Mouse (Mus musculus): ENCODE measurements around the gene Krt33b. TPM values are rescaled to one million over a fixed set of nuclear protein-coding genes. Genes with fewer than 3 reads are reported as not detected.
A peak's percentile ranks its signal among the peaks of the same experiment; 100 is the strongest.

Gene Krt33b
- not detected in 2 replicates for polyA plus RNA-seq (2014; fragmentation: Nextera tagmentation; extraction: Ambion mirVana)

DNA sequence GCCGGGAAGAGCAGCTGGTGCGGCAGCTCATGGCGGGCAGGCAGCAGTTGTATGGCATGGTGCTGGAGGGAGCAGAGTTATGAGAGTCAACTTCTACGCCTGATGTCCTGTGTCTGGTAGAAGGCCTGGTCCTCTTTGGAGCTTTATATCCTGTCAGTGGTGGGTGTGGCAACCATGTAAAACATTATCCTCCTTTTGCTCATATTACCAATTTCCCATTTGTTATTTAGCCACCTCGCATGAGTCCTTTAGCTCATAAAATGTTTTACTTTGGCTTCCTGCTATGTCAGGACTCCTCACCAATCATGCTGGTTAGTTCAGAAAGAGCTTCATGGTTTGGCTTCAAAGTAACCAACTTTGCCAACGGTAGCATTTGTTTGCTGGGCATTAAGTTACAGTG is at the start of gene Krt33b:
TSS of gene Krt33b (minus strand) at position 101 of the 400 bp plus-strand sequence.
- 83% methylated on average over 6 of the region's 6 CpGs for WGBS
- Histone ChIP-seq H3K36me3 (ENCODE audit: control insufficient read depth, insufficient read depth, low read length) (no peaks in the 10 kb centered on the region), H3K9me3 (ENCODE audit: control insufficient read depth, low read length) (no peaks in the 10 kb centered on the region), H3K4me2 (replicated peaks; ENCODE audit: low read depth, low read length) (no peak within 1 kb of the TSS), H3K4me1 (replicated peaks; ENCODE audit: control insufficient read depth, insufficient read depth, low read length) (no peaks in the 10 kb centered on the region), H3K27me3 (ENCODE audit: control insufficient read depth, insufficient read depth, low read length) (no peaks in the 10 kb centered on the region), H3K27ac (ENCODE audit: low read depth, low read length) (no peak within 1 kb of the TSS), H3K4me3 (ENCODE audit: low read depth, low read length) (no peak within 1 kb of the TSS), H3K9ac (ENCODE audit: low read depth, low read length) (no peak within 1 kb of the TSS)
- no peak for ATAC-seq (ENCODE audit: low FRiP score)
- DNase-seq (ENCODE audit: low spot score) = no peak

DNA sequence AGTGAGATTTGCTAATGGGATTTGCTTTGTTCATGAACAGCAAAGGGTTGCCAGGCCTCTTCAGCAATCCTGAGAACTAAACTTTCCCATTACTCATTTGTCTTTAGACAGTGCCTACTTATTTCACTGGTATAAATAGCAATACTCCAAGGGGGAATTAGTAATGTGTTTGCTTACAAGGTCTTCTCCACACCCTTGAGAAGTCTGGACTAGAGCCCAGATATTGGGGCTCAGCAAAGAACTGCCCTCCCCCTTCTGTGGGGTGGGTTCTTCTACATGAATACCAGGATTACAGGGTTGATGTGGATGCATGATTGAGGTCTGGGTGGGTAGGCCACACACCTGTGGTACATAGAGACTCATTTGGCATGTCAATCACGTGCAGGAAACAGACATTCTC is 44.2 kb upstream of the Krt33b start:
- no peaks in the 10 kb centered on the region for H3K36me3 ChIP-seq (ENCODE audit: control insufficient read depth, insufficient read depth, low read length)
- ATAC-seq (ENCODE audit: low FRiP score) (no peak), DNase-seq (ENCODE audit: low spot score) (no peak)
- H3K27ac ChIP-seq (ENCODE audit: low read depth, low read length) = no peak overlapping the region
- H3K27me3 ChIP-seq (ENCODE audit: control insufficient read depth, insufficient read depth, low read length) = no peaks in the 10 kb centered on the region
- no peak overlapping the region for H3K4me2 ChIP-seq (replicated peaks; ENCODE audit: low read depth, low read length)
- H3K4me1 ChIP-seq (replicated peaks; ENCODE audit: control insufficient read depth, insufficient read depth, low read length) = no peaks in the 10 kb centered on the region
- no peak overlapping the region for H3K9ac ChIP-seq (ENCODE audit: low read depth, low read length)
- no peak overlapping the region for H3K4me3 ChIP-seq (ENCODE audit: low read depth, low read length)
- WGBS = 70% methylated on average over 1 of the region's 1 CpGs
- no peaks in the 10 kb centered on the region for H3K9me3 ChIP-seq (ENCODE audit: control insufficient read depth, low read length)

DNA sequence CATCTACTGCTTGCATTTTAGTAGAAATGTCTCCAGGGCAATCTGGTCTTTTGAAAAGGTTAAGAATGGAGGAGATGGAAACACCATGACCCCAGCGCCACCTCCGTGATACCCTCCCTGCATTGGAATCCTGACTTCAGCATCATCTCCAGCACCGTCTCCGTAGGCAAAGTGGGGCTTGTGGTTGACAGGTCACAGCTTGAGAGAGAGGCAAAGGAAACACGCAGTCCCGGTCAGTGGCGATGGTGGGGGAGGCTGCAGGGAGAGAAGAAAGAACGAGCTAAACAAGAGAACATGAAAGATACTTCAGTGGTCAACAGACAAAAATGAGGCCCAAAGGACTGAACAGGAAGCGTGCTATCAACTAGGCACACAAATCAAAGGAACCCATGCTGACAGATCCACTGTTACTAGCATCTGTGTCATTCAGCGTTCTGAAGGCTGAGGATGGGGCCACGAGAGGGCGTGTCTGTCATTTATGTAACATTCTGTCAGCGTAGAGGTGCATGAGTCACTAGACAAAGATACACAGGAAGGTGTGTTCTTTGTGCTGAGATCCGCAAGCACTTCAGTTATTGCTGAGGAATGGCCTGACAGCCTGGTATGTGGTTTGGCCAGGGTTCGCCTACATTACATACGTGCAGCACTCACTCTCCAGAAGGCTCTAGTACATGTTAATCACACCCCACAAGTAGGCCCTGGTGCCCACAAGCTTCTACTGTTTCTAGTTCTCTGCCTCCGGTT is 37.8 kb upstream of the Krt33b start:
- Histone ChIP-seq H3K27me3 (ENCODE audit: control insufficient read depth, insufficient read depth, low read length) (no peaks in the 10 kb centered on the region), H3K4me1 (replicated peaks; ENCODE audit: control insufficient read depth, insufficient read depth, low read length) (no peaks in the 10 kb centered on the region), H3K27ac (ENCODE audit: low read depth, low read length) (no peak overlapping the region), H3K4me3 (ENCODE audit: low read depth, low read length) (no peak overlapping the region), H3K36me3 (ENCODE audit: control insufficient read depth, insufficient read depth, low read length) (no peaks in the 10 kb centered on the region), H3K4me2 (replicated peaks; ENCODE audit: low read depth, low read length) (no peak overlapping the region), H3K9ac (ENCODE audit: low read depth, low read length) (no peak overlapping the region), H3K9me3 (ENCODE audit: control insufficient read depth, low read length) (no peaks in the 10 kb centered on the region)
- 76% methylated on average over 17 of the region's 17 CpGs for WGBS
- no peak for ATAC-seq (ENCODE audit: low FRiP score)
- DNase-seq (ENCODE audit: low spot score) = no peak

DNA sequence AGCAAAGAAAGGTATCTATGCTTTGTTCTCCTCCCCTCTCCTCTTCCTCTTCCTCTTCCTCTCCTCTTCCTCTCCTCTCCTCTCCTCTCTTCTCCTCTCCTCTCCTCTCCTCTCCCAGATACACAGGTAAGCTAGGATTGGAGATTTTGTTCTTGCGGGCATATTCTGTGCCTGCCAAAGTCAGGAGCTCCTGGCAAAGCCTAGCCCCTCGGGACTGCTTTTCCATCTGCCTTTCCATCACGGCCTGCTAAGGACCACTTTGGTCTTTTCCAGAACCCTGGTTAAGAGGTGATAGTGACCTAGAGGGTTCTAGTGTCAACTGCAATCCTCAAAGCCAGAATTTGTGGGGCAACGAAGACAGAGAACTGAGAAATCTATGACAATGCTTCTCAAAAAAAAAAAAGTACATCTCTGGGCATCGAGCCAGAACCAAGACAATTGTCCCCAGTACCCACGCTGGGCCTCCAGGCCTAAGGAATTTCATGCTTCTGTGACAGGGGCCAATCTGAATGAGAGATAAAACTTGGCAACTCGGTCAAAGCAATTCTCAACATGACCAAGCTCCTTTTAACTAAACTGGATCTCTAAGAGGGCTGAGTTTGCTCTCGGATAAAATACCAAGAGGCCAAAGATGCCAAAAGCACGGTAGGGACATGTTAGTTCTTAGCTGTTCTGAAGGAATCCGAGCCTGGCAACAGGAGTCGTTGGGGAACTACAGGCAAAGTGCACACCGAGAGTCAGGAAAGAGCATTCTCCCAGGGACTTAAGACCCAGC is 36.8 kb upstream of the Krt33b start:
- H3K4me3 ChIP-seq (ENCODE audit: low read depth, low read length) = no peak overlapping the region
- no peak overlapping the region for H3K4me2 ChIP-seq (replicated peaks; ENCODE audit: low read depth, low read length)
- no peaks in the 10 kb centered on the region for H3K36me3 ChIP-seq (ENCODE audit: control insufficient read depth, insufficient read depth, low read length)
- ATAC-seq (ENCODE audit: low FRiP score) (no peak), DNase-seq (ENCODE audit: low spot score) (no peak)
- H3K9me3 ChIP-seq (ENCODE audit: control insufficient read depth, low read length) = no peaks in the 10 kb centered on the region
- H3K27ac ChIP-seq (ENCODE audit: low read depth, low read length) = no peak overlapping the region
- no peaks in the 10 kb centered on the region for H3K4me1 ChIP-seq (replicated peaks; ENCODE audit: control insufficient read depth, insufficient read depth, low read length)
- WGBS = 80% methylated on average over 12 of the region's 12 CpGs
- no peaks in the 10 kb centered on the region for H3K27me3 ChIP-seq (ENCODE audit: control insufficient read depth, insufficient read depth, low read length)
- no peak overlapping the region for H3K9ac ChIP-seq (ENCODE audit: low read depth, low read length)

DNA sequence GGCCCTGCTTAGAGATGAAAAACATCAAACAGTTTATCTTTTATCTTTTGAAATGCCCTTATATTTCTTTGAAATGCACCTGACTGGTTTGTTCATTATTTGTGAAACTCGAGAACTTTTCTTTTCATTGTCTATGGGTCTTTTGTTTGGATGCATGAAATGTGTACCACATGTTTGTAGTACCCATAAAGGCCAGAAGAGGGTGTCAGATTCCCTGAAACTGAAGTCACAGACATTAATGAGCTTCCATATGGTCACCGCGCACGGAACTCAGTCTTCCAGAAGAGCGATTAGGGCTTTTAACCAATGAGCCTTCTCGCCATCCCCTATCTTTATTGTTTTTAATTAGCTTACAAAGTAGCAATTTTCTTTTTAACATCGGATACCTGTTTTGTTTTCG is 29.2 kb upstream of the Krt33b start:
- Histone ChIP-seq H3K4me1 (replicated peaks; ENCODE audit: control insufficient read depth, insufficient read depth, low read length) (no peaks in the 10 kb centered on the region), H3K4me3 (ENCODE audit: low read depth, low read length) (no peak overlapping the region), H3K27me3 (ENCODE audit: control insufficient read depth, insufficient read depth, low read length) (no peaks in the 10 kb centered on the region), H3K36me3 (ENCODE audit: control insufficient read depth, insufficient read depth, low read length) (no peaks in the 10 kb centered on the region), H3K9me3 (ENCODE audit: control insufficient read depth, low read length) (no peaks in the 10 kb centered on the region), H3K4me2 (replicated peaks; ENCODE audit: low read depth, low read length) (no peak overlapping the region), H3K9ac (ENCODE audit: low read depth, low read length) (no peak overlapping the region), H3K27ac (ENCODE audit: low read depth, low read length) (no peak overlapping the region)
- 69% methylated on average over 8 of the region's 8 CpGs for WGBS
- peak; percentile 14 for DNase-seq (ENCODE audit: low spot score)
- no peak for ATAC-seq (ENCODE audit: low FRiP score)

DNA sequence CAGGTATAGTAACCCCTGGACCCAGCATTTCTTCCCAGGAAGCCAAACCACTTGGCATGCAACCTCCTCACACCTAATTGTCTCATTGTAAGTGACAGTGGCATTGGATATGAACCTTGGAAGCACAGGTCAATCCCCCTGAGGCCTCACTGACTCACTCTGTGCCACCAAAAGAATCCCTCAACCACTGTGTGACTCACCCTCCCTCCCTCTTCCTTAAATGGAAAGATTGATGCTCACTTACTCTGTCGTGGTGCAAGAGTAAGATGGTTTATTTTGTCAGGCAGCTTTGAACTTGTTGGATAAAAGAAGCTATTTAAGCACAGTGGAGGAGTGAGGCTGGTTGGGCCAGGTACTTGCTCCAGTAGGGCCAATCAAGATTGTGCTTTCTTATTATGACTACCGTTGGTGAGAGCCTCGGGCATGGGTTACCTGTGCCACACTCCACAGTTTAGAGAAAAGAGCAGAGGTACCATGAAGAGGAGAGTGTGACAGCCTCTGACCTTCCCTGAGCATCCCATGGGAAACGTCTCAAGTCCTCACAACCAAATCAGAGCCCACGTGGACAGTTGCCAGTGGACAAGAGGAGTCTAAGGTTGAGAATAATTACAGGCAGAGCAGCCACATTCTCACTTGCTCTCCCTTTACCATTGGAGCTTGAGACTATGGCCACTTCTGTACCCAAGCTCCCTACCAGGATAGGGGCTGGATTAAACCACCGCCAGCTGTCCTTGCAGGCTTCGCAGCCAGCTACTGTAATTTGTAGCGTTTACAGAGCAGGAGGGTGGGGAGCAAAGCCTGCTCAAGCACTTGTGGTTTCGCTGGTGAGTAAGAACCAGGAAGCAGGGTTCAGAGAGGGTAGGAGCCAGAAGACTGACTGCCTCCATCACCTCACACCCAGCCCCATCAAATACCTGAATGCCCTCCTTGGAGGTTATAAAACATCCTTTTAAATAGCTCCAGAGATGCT is 26.3 kb upstream of the Krt33b start:
- no peaks in the 10 kb centered on the region for H3K4me1 ChIP-seq (replicated peaks; ENCODE audit: control insufficient read depth, insufficient read depth, low read length)
- H3K4me2 ChIP-seq (replicated peaks; ENCODE audit: low read depth, low read length) = no peak overlapping the region
- H3K4me3 ChIP-seq (ENCODE audit: low read depth, low read length) = no peak overlapping the region
- no peak for DNase-seq (ENCODE audit: low spot score)
- no peaks in the 10 kb centered on the region for H3K9me3 ChIP-seq (ENCODE audit: control insufficient read depth, low read length)
- H3K27ac ChIP-seq (ENCODE audit: low read depth, low read length) = no peak overlapping the region
- no peak overlapping the region for H3K9ac ChIP-seq (ENCODE audit: low read depth, low read length)
- no peaks in the 10 kb centered on the region for H3K36me3 ChIP-seq (ENCODE audit: control insufficient read depth, insufficient read depth, low read length)
- H3K27me3 ChIP-seq (ENCODE audit: control insufficient read depth, insufficient read depth, low read length) = no peaks in the 10 kb centered on the region
- 83% methylated on average over 9 of the region's 9 CpGs for WGBS
- no peak for ATAC-seq (ENCODE audit: low FRiP score)

DNA sequence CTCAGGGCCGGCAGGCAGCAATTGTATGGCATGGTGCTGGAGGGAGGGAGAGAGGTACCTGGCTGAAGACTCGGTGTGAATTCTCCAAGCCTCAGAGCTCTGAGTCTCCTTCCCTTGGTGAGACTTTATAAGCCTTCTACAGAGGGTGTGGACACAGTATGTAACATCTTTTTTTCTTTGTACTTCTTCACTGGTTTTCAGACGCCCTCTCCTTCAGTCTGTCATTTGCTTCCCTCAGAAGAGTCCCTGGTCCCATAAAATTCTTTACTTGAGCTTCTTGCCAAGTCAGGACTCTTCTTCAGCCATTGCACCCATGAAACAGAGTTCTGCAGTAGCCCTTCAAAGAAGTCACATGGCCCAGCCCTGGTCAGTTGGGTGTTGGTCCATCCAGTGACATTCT is 20.8 kb upstream of the Krt33b start, which contains the start of gene Krt31:
TSS of gene Krt31 (minus strand) at position 101 of the 400 bp plus-strand sequence.
- H3K4me3 ChIP-seq (ENCODE audit: low read depth, low read length) = no peak within 1 kb of the TSS
- H3K9ac ChIP-seq (ENCODE audit: low read depth, low read length) = no peak within 1 kb of the TSS
- no peak within 1 kb of the TSS for H3K4me2 ChIP-seq (replicated peaks; ENCODE audit: low read depth, low read length)
- WGBS = 79% methylated on average over 2 of the region's 3 CpGs
- H3K36me3 ChIP-seq (ENCODE audit: control insufficient read depth, insufficient read depth, low read length) = no peaks in the 10 kb centered on the region
- H3K27me3 ChIP-seq (ENCODE audit: control insufficient read depth, insufficient read depth, low read length) = no peaks in the 10 kb centered on the region
- ATAC-seq (ENCODE audit: low FRiP score) (no peak), DNase-seq (ENCODE audit: low spot score) (no peak)
- no peaks in the 10 kb centered on the region for H3K4me1 ChIP-seq (replicated peaks; ENCODE audit: control insufficient read depth, insufficient read depth, low read length)
- no peaks in the 10 kb centered on the region for H3K9me3 ChIP-seq (ENCODE audit: control insufficient read depth, low read length)
- no peak within 1 kb of the TSS for H3K27ac ChIP-seq (ENCODE audit: low read depth, low read length)

DNA sequence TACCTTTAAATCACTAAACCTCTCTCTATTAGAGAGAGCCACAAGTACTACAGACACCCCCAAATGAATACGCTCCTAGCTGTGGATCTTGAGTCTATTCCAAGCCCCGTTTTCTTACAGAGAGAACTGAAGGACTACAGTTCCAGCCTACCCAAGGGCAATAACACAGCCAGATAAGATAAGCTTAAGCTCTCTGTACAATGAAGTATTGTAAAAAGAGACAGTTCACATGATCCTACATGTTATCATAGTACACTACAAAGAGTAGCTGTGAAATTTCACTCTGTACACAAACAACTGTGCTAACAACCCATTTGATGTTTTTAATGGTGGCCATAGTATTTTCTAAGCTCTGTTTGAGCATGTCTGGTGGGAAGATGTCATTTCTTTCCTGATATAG is 17.5 kb upstream of the Krt33b start:
- H3K4me1 ChIP-seq (replicated peaks; ENCODE audit: control insufficient read depth, insufficient read depth, low read length) = no peaks in the 10 kb centered on the region

More for the DNA sequence above, 17.5 kb upstream of the Krt33b start:
- no peaks in the 10 kb centered on the region for H3K36me3 ChIP-seq (ENCODE audit: control insufficient read depth, insufficient read depth, low read length)
- H3K27ac ChIP-seq (ENCODE audit: low read depth, low read length) = no peak overlapping the region
- no peaks in the 10 kb centered on the region for H3K27me3 ChIP-seq (ENCODE audit: control insufficient read depth, insufficient read depth, low read length)
- WGBS = 98% methylated on average over 2 of the region's 2 CpGs
- H3K4me2 ChIP-seq (replicated peaks; ENCODE audit: low read depth, low read length) = no peak overlapping the region
- no peaks in the 10 kb centered on the region for H3K9me3 ChIP-seq (ENCODE audit: control insufficient read depth, low read length)
- ATAC-seq (ENCODE audit: low FRiP score) (no peak), DNase-seq (ENCODE audit: low spot score) (no peak)
- no peak overlapping the region for H3K9ac ChIP-seq (ENCODE audit: low read depth, low read length)
- H3K4me3 ChIP-seq (ENCODE audit: low read depth, low read length) = no peak overlapping the region

Data from hindbrain, embryonic 11.5 days (tissue).